Mouse (Mus musculus) G1E (cell line): ENCODE data around the gene Mat2a.

Source experiments
- CTCF ChIP-seq: IDR thresholded peaks from 2 replicates; pipeline ENCODE4 v1.5.1; 2012; ENCODE audit warnings: low read depth, low read length, inconsistent platforms, mixed read lengths
- GATA1 ChIP-seq: IDR thresholded peaks from 2 replicates; pipeline ENCODE4 v1.6.1; 2012; ENCODE audit warnings: borderline replicate concordance, low read length, inconsistent platforms, mixed read lengths
- POLR2AphosphoS5 ChIP-seq: IDR thresholded peaks from 2 replicates; pipeline ENCODE4 v1.6.1; 2012; ENCODE audit warnings: low read depth, low read length, inconsistent platforms; ENCODE audit not compliant: insufficient replicate concordance
- TAL1 ChIP-seq: conservative IDR thresholded peaks from 2 replicates; pipeline ENCODE4 v1.6.1; 2012; ENCODE audit warnings: low read depth, low read length, inconsistent platforms, mixed read lengths

DNA sequence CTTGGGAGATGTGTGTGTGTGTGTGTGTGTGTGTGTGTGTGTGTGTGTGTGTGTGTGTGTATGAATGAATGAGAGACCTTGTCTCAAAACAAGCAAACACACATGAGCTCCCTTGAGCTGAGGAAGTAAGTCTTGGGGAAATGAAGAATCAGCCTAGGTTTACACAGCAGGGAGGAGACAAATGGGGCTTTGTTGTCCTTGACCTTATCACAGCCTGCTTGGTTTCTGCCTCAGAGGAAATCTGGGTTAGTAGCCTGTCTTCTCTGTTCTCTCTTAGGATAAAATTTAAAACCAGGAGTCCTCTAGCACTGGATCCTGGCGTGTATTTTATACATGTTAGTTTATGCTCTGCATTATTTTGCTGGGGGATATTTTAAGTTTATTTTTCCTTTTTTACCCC lies 19.6 kb downstream of the Mat2a start:
- TF ChIP-seq CTCF (no peak), TAL1 (no peak), GATA1 (no peak), POLR2AphosphoS5 (no peak)
